In genomic region chr4:88867366-88867925, GRCm38 (mm10) we compare ENCODE assay signal across 8 mouse cellular contexts. TPM values are rescaled to one million over a fixed set of nuclear protein-coding genes. Genes with fewer than 3 reads are reported as not detected.
A peak's percentile ranks its signal among the peaks of the same experiment; 100 is the strongest.
DNase-seq lines count a peak whose midpoint lies in the region; ATAC-seq and TF ChIP-seq lines count a peak whose summit lies in the region.

No protein-coding gene starts in this region.

- under 1% methylated on average over 8 of the region's 8 CpGs for WGBS in forebrain, embryonic 15.5 days
- 1% methylated on average over 8 of the region's 8 CpGs for WGBS in lung, embryonic 14.5 days

- intact Hi-C loops in heart, postnatal 25 days (cut with DNase I): no loop called here

- no peaks in the 10 kb centered on the region for H3K36me3 ChIP-seq in G1E (replicated peaks)
- no peaks in the 10 kb centered on the region for H3K36me3 ChIP-seq in forebrain, embryonic 15.5 days
- H3K36me3 ChIP-seq in lung, embryonic 14.5 days (ENCODE audit: insufficient read depth): no peaks in the 10 kb centered on the region

- H3K4me1 ChIP-seq in G1E (ENCODE audit: insufficient read depth, low read depth, low read length): no peaks in the 10 kb centered on the region
- peaks cover 12% of the 10 kb centered on the region; the same call in 1 of the 2 replicates for H3K4me1 ChIP-seq in forebrain, embryonic 15.5 days
- no peaks in the 10 kb centered on the region for H3K4me1 ChIP-seq in lung, embryonic 14.5 days (ENCODE audit: insufficient read depth)

- peak; percentile 69 for TF ChIP-seq CTCF in G1E (IDR thresholded peaks at IDR 0.05; ENCODE audit: low read depth, low read length)
- peak; percentile 94 for TF ChIP-seq CTCF in lung, embryonic 14.5 days (IDR thresholded peaks at IDR 0.05; ENCODE audit: low read depth)

- ATAC-seq in G1E (ENCODE audit: extremely low read depth, insufficient number of reproducible peaks, low FRiP score, poor library complexity, severe bottlenecking): peak; percentile 54
- ATAC-seq in forebrain, embryonic 15.5 days (replicated peaks): peak; percentile 67
- peak; percentile 79 for ATAC-seq in lung, embryonic 14.5 days (ENCODE audit: insufficient read depth)
- peak; percentile 88 for ATAC-seq in neutrophil, adult 5-6 weeks (ENCODE audit: extremely low read depth, insufficient number of reproducible peaks, low FRiP score, poor library complexity, severe bottlenecking)

- no peak overlapping the region for H3K9ac ChIP-seq in forebrain, embryonic 15.5 days (replicated peaks)
- H3K9ac ChIP-seq in lung, embryonic 14.5 days: no peak overlapping the region

- H3K4me2 ChIP-seq in forebrain, embryonic 15.5 days (replicated peaks): peak overlapping the region; percentile 84
- peak overlapping the region; percentile 87 for H3K4me2 ChIP-seq in lung, embryonic 14.5 days

- no peak overlapping the region for H3K4me3 ChIP-seq in G1E (ENCODE audit: low read depth, low read length)
- H3K4me3 ChIP-seq in forebrain, embryonic 15.5 days: peak overlapping the region; percentile 54
- peak overlapping the region; percentile 51 for H3K4me3 ChIP-seq in lung, embryonic 14.5 days (ENCODE audit: low read depth, low read length)

- DNase-seq in G1E (ENCODE audit: low spot score): peak; percentile 4
- peak; percentile 23 for DNase-seq in cerebellum, adult 11-12 months
- DNase-seq in heart, postnatal 25 days (ENCODE audit: low spot score): peak; percentile 35
- DNase-seq in layer of hippocampus, adult 18-20 months (ENCODE audit: low spot score in 2 of 2): peak; percentile 43 to 77
- DNase-seq in lung, embryonic 14.5 days: peak; percentile 87
- peak; percentile 37 for DNase-seq in testis, postnatal 14 days (ENCODE audit: low spot score)

- no peaks in the 10 kb centered on the region for H3K27me3 ChIP-seq in G1E (ENCODE audit: insufficient read depth, low read length)
- H3K27me3 ChIP-seq in forebrain, embryonic 15.5 days: 0 out of 2 replicates have a peak, but pooled peaks cover 11% of the 10 kb centered on the region
- H3K27me3 ChIP-seq in lung, embryonic 14.5 days (ENCODE audit: insufficient read depth, low read length): peaks cover 4% of the 10 kb centered on the region; the same call in 1 of the 2 replicates

- H3K27ac ChIP-seq in forebrain, embryonic 15.5 days (replicated peaks): no peak overlapping the region
- no peak overlapping the region for H3K27ac ChIP-seq in lung, embryonic 14.5 days (ENCODE audit: low read depth)

- H3K9me3 ChIP-seq in G1E (replicated peaks): no peaks in the 10 kb centered on the region
- no peaks in the 10 kb centered on the region for H3K9me3 ChIP-seq in forebrain, embryonic 15.5 days
- no peaks in the 10 kb centered on the region for H3K9me3 ChIP-seq in lung, embryonic 14.5 days (ENCODE audit: low read depth, low read length)

RNA-seq across cellular contexts. Expression of gene Ifne, which starts 12.6 kb away (rescaled TPM):
- total RNA-seq in G1E (2014; fragmentation: Nextera tagmentation) (not detected in 2 replicates), G1E (2017) (0.23 TPM in 1 of 2 replicates, not detected in the other)
- polyA plus RNA-seq in G1E (2012): not detected in 2 replicates
- polyA plus RNA-seq in forebrain, embryonic 15.5 days (2015; fragmentation: Nextera tagmentation; extraction: Ambion mirVana): not detected in 2 replicates
- not detected for total RNA-seq in heart, postnatal 25 days (2021)
- total RNA-seq in layer of hippocampus, adult 18-20 months (2021): not detected
- polyA plus RNA-seq in lung, embryonic 14.5 days (2014; fragmentation: Nextera tagmentation; extraction: Ambion mirVana): not detected in 2 replicates
- not detected in 2 replicates for total RNA-seq in neutrophil, adult 5-6 weeks (2017)

RNA-seq across cellular contexts. Expression of gene Ifna1, which starts 17.6 kb away (rescaled TPM):
- total RNA-seq in G1E (2014; fragmentation: Nextera tagmentation) (not detected in 2 replicates), G1E (2017) (not detected in 2 replicates)
- not detected in 2 replicates for polyA plus RNA-seq in G1E (2012)
- not detected in 2 replicates for polyA plus RNA-seq in forebrain, embryonic 15.5 days (2015; fragmentation: Nextera tagmentation; extraction: Ambion mirVana)
- not detected for total RNA-seq in heart, postnatal 25 days (2021)
- not detected for total RNA-seq in layer of hippocampus, adult 18-20 months (2021)
- polyA plus RNA-seq in lung, embryonic 14.5 days (2014; fragmentation: Nextera tagmentation; extraction: Ambion mirVana): not detected in 2 replicates
- total RNA-seq in neutrophil, adult 5-6 weeks (2017): not detected in 2 replicates

RNA-seq across cellular contexts. Expression of gene Ifna4, which starts 25.8 kb away (rescaled TPM):
- total RNA-seq in G1E (2014; fragmentation: Nextera tagmentation) (not detected in 2 replicates), G1E (2017) (0.38 TPM in 1 of 2 replicates, not detected in the other)
- polyA plus RNA-seq in G1E (2012): not detected in 2 replicates
- polyA plus RNA-seq in forebrain, embryonic 15.5 days (2015; fragmentation: Nextera tagmentation; extraction: Ambion mirVana): not detected in 2 replicates
- total RNA-seq in heart, postnatal 25 days (2021): not detected
- total RNA-seq in layer of hippocampus, adult 18-20 months (2021): not detected
- polyA plus RNA-seq in lung, embryonic 14.5 days (2014; fragmentation: Nextera tagmentation; extraction: Ambion mirVana): not detected in 2 replicates
- total RNA-seq in neutrophil, adult 5-6 weeks (2017): not detected in 2 replicates

RNA-seq across cellular contexts. Expression of gene Ifna5, which starts 32.1 kb away (rescaled TPM):
- total RNA-seq in G1E (2014; fragmentation: Nextera tagmentation): not detected in 2 replicates
- total RNA-seq in G1E (2017): not detected in 2 replicates
- polyA plus RNA-seq in G1E (2012): not detected in 2 replicates
- not detected in 2 replicates for polyA plus RNA-seq in forebrain, embryonic 15.5 days (2015; fragmentation: Nextera tagmentation; extraction: Ambion mirVana)
- total RNA-seq in heart, postnatal 25 days (2021): not detected
- not detected for total RNA-seq in layer of hippocampus, adult 18-20 months (2021)
- not detected in 2 replicates for polyA plus RNA-seq in lung, embryonic 14.5 days (2014; fragmentation: Nextera tagmentation; extraction: Ambion mirVana)
- total RNA-seq in neutrophil, adult 5-6 weeks (2017): not detected in 2 replicates

RNA-seq across cellular contexts. Expression of gene Ifna6, which starts 40.2 kb away (rescaled TPM):
- total RNA-seq in G1E (2014; fragmentation: Nextera tagmentation) (not detected in 2 replicates), G1E (2017) (not detected in 2 replicates)
- polyA plus RNA-seq in G1E (2012): not detected in 2 replicates
- not detected in 2 replicates for polyA plus RNA-seq in forebrain, embryonic 15.5 days (2015; fragmentation: Nextera tagmentation; extraction: Ambion mirVana)
- not detected for total RNA-seq in heart, postnatal 25 days (2021)
- total RNA-seq in layer of hippocampus, adult 18-20 months (2021): not detected
- not detected in 2 replicates for polyA plus RNA-seq in lung, embryonic 14.5 days (2014; fragmentation: Nextera tagmentation; extraction: Ambion mirVana)
- not detected in 2 replicates for total RNA-seq in neutrophil, adult 5-6 weeks (2017)

Comparison
In these comparisons a context has a peak if more than half of its experiments do, and no peak if none do; other contexts are left out.
1. DNase-seq: peak in every context shown above with its lines; median percentile 87 in lung, embryonic 14.5 days; 60 in layer of hippocampus, adult 18-20 months; 37 in testis, postnatal 14 days; 35 in heart, postnatal 25 days; 23 in cerebellum, adult 11-12 months; 4 in G1E.